Mouse (Mus musculus) left cerebral cortex, adult 6 months (tissue): ENCODE results near the gene 1110002E22Rik. TPM values are rescaled to one million over a fixed set of nuclear protein-coding genes. Genes with fewer than 3 reads are reported as not detected.

Experiments used
- long read RNA-seq, 2 experiments: library from polyadenylated mRNA; unstranded; transcript quantifications; one replicate each; pipeline ENCODE4 v2.0.0; 2019 to 2020
- polyA plus RNA-seq: library from polyadenylated mRNA; unstranded; fragments of <200 nt; fragmentation: Nextera tagmentation; gene quantifications from 2 replicates; pipeline ENCODE4 v1.2.3, GENCODE M21; 2021

The 1110002E22Rik gene
- 0.22 and 0.30 TPM in 2 replicates for polyA plus RNA-seq
- long read RNA-seq, experiment 1, full-length matches to known transcripts: 1 of 3 reads
- long read RNA-seq, experiment 1, partial matches to known transcripts: 0 of 3 reads
- long read RNA-seq, experiment 1, other reads (novel, unspliced or antisense): 2 of 3 reads
- long read RNA-seq, experiment 2, partial matches to known transcripts: 0 of 1 reads
- long read RNA-seq, experiment 2, other reads (novel, unspliced or antisense): 1 of 1 reads

DNA sequence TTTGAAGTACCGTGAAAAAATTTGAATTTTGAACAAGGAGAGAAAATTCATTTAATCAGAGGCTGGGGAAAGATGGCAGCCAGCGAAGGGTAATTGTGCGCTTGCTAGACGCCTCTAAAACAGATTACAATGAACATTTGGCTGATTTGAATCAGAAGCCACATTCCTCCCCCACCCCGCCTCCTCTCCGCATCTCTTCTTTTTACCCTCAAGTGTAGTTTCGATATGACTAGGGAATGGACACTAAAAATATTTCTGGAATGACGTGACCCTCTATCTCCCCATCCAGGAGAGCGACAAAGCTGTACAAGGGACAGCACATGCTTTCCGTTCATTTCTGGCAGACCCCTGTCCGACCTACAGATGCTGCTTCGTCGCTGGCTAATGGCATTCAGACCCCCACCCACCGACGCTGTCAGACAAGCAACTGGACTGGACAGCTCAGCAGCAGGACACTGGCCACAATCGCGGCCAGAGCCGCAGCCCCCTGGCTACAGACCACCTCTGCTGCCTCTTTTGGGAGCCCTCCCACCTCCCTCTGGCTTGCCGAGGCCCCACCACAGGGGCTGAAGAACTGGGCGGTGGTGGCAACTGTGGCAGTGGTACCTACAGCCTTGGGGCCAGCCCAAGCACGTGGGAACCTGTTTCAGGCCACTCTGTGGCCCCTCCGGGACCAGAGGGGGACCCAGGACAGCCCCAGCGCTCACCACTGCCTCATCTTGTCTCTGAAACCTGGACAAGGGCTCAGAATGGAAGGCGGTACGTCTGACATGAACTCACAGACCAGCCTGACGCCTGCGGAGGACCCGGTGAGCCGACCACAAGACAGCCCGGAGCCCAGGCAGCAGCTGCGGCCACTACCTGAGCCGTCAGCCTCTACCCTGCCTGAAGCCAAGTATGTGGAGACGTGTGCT lies at the start of gene 1110002E22Rik:
Gene 1110002E22Rik, plus strand, starts transcription at position 321 of the 914 bp plus-strand sequence.

DNA sequence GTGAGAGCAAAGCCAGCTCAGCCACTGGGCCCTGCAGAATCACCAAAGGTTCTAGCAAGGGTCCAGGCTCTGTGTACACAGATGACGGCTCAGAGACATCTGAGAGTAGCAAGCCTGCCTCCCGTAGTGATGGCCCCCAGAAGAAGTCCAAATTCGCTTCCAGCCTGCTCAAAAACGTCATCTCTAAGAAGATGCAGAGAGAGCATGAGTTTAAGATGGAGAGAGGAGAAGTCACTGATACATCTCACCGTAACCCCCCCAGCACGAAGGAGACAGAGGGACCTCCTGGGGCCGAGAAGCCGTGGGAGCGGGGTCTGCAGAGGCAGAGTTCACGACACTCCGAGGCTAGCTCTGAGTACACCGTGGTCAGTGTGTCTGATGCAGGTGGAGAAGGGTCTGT lies 2.4 kb downstream of the 1110002E22Rik start, which contains the start of gene Gm5105:
Gene Gm5105, minus strand, starts transcription at position 101 of the 400 bp plus-strand sequence.

Other genes with a start within 250 kb of the 1110002E22Rik start
- 660 and 757 TPM in 2 replicates for gene H2afz, start 200.6 kb upstream of the 1110002E22Rik start, polyA plus RNA-seq
- gene Dnajb14, start 197.4 kb upstream of the 1110002E22Rik start, polyA plus RNA-seq: 8.8 and 13.4 TPM in 2 replicates
- gene Lamtor3, start 146.5 kb upstream of the 1110002E22Rik start, polyA plus RNA-seq: 116 and 133 TPM in 2 replicates
- gene Dapp1, start 83.5 kb upstream of the 1110002E22Rik start, polyA plus RNA-seq: 2.4 and 4.8 TPM in 2 replicates
- 0.14 and 0.23 TPM in 2 replicates for gene Gm5105, start 2.3 kb downstream of the 1110002E22Rik start, polyA plus RNA-seq
- 9.1 and 10.1 TPM in 2 replicates for gene Trmt10a, start 78.4 kb downstream of the 1110002E22Rik start, polyA plus RNA-seq
- gene Mttp, start 79.9 kb downstream of the 1110002E22Rik start, polyA plus RNA-seq: 4.1 and 4.4 TPM in 2 replicates
- not detected in 2 replicates for gene 4930579F01Rik, start 128.8 kb downstream of the 1110002E22Rik start, polyA plus RNA-seq
- gene Adh7, start 152.7 kb downstream of the 1110002E22Rik start, polyA plus RNA-seq: 0.06 TPM in 1 of 2 replicates, not detected in the other
- gene Adh1, start 195.9 kb downstream of the 1110002E22Rik start, polyA plus RNA-seq: 0.44 and 0.72 TPM in 2 replicates
- gene Adh6a, start 248.2 kb downstream of the 1110002E22Rik start, polyA plus RNA-seq: not detected in 2 replicates